Mouse (Mus musculus) olfactory bulb, adult 2 months (tissue): ENCODE measurements at regions not wholly inside any gene's neighbourhood (a gene's known extent, or its start where the extent isn't known, plus 50 kb on each side); places are given as distances from the start of the nearest gene placed in this dataset.

ENCODE experiments used
- CTCF ChIP-seq: fragments of 200-500 bp; IDR thresholded peaks from 2 replicates; pipeline ENCODE4 v1.5.1; 2012; ENCODE audit warnings: low read depth, mild to moderate bottlenecking, low read length, moderate library complexity; ENCODE audit not compliant: insufficient read depth
- POLR2A ChIP-seq: fragments of 200-500 bp; IDR thresholded peaks from 2 replicates; pipeline ENCODE4 v1.6.1; 2012; ENCODE audit warnings: mild to moderate bottlenecking, low read depth, low read length, moderate library complexity; ENCODE audit not compliant: insufficient read depth

DNA sequence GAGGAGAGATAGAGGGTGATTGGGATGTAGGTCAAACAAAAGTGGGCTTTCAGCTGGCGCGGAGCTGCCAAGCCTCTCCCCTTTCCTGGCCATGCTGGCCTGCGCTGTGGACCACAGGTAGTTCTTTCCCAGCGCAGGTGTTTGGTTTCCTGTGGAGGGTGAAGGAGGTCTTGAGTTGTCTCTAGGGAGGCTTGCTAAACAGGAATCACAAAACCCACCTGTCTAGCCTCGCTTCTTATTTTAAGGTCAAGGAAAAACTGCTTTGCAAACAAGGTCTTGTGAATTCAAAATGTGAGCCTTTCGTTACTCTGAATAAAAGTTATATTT, 146.6 kb downstream of the Zfp36l1 start:
- no peak for TF ChIP-seq CTCF
- TF ChIP-seq POLR2A, result no peak
